Mouse (Mus musculus) heart, adult 8-10 months (tissue): Measurements from ENCODE around the gene B4galnt2. TPM values are rescaled to one million over a fixed set of nuclear protein-coding genes. Genes with fewer than 3 reads are reported as not detected.

Source experiments
- DNase-seq: peaks from one replicate; pipeline ENCODE4 v3.0.0; 2022; ENCODE audit warnings: low spot score
- microRNA-seq: library from miRNA; unstranded; fragments of <30 nt; microRNA quantifications from one replicate; pipeline ENCODE4 v1.2.0, GENCODE M21; 2022
- total RNA-seq, 4 experiments: library from RNA; stranded (reverse); gene quantifications; 2 replicates each; pipeline ENCODE4 v1.2.4; 2022

The B4galnt2 gene
- total RNA-seq, 4 experiments from 2014 or later, result not detected

- DNase-seq, result no peak
Observed at GRCm38 (mm10) chr11:95826317-95827167, 88.1 kb downstream of the B4galnt2 start.

- no peak for DNase-seq
Observed at GRCm38 (mm10) chr11:95825625-95826024, 89.1 kb downstream of the B4galnt2 start.

- DNase-seq, result peak; percentile 71
Observed at GRCm38 (mm10) chr11:95824877-95825243, 89.8 kb downstream of the B4galnt2 start.

GRCm38 (mm10) chr11:95824071-95824876 lies 90.4 kb downstream of the B4galnt2 start, which contains the start of gene Phospho1:
Phospho1 (plus strand) TSS chr11:95824499.
- DNase-seq, result peak; percentile 88

GRCm38 (mm10) chr11:95822437-95822836 lies 92.3 kb downstream of the B4galnt2 start:
- no peak for DNase-seq

GRCm38 (mm10) chr11:95821511-95821910 lies 93.2 kb downstream of the B4galnt2 start:
- DNase-seq, result no peak

- no peak for DNase-seq
Observed at GRCm38 (mm10) chr11:95819138-95819537, 95.6 kb downstream of the B4galnt2 start.

Small RNA genes lying within 50 kb of the gene (microRNA-seq; reads per million reads assigned to microRNA genes)
- not detected for gene Mir3063

Other genes starting within 250 kb of the B4galnt2 start
- 100 to 1,000 TPM; 379 to 441 (median 399) TPM for gene Phb, start 247.9 kb downstream of the B4galnt2 start, total RNA-seq
- 10 to 100 TPM; 49.0 to 60.2 (median 53.5) TPM for gene Zfp652, start 202.2 kb downstream of the B4galnt2 start, total RNA-seq
- under 1 TPM; 0.32 to 0.57 (median 0.42) TPM for gene B130006D01Rik, start 191.3 kb downstream of the B4galnt2 start, total RNA-seq
- 100 to 1,000 TPM; 171 to 185 (median 175) TPM for gene Phospho1, start 90.4 kb downstream of the B4galnt2 start, total RNA-seq
- 10 to 100 TPM; 11.6 to 19.0 (median 15.7) TPM for gene Gngt2, start 77.7 kb downstream of the B4galnt2 start, total RNA-seq
- 10 to 100 TPM in 1 of 4 experiments, 1 to 10 TPM in 3; 7.3 to 10.8 (median 8.8) TPM for gene Abi3, start 72.4 kb downstream of the B4galnt2 start, total RNA-seq
- gene Igf2bp1, start 91.0 kb upstream of the B4galnt2 start, total RNA-seq, result under 1 TPM in 2 of 4 experiments, not detected in 2; 0.03 TPM
- not detected for gene Gip, start 109.7 kb upstream of the B4galnt2 start, total RNA-seq
- gene Snf8, start 120.0 kb upstream of the B4galnt2 start, total RNA-seq, result 10 to 100 TPM; 41.5 to 49.4 (median 46.7) TPM
- gene Ube2z, start 150.5 kb upstream of the B4galnt2 start, total RNA-seq, result 10 to 100 TPM; 28.1 to 32.7 (median 30.7) TPM
- 1,000 to 10,000 TPM; 3,689 to 3,785 (median 3,746) TPM for gene Atp5g1, start 160.8 kb upstream of the B4galnt2 start, total RNA-seq
- under 1 TPM in 1 of 4 experiments, not detected in 3; 0.29 TPM for gene Calcoco2, start 197.1 kb upstream of the B4galnt2 start, total RNA-seq
- gene Ttll6, start 218.9 kb upstream of the B4galnt2 start, total RNA-seq, result under 1 TPM in 1 of 4 experiments, not detected in 3; 0.14 TPM